Mouse (Mus musculus): ENCODE data around the gene Lysmd1. TPM values are rescaled to one million over a fixed set of nuclear protein-coding genes. Genes with fewer than 3 reads are reported as not detected.

The Lysmd1 gene
- polyA plus RNA-seq, 1 experiment from 2014 or later: 7.5 TPM

GRCm38 (mm10) chr3:95162345-95162628, 28.4 kb downstream of the Lysmd1 start:
- H3K36me3 ChIP-seq (ENCODE audit: control insufficient read depth, insufficient read depth): no peaks in the 10 kb centered on the region
- H3K9me3 ChIP-seq (replicated peaks; ENCODE audit: control insufficient read depth, low read length): no peaks in the 10 kb centered on the region
- no peak overlapping the region for H3K27ac ChIP-seq (ENCODE audit: low read length)
- peaks cover 35% of the 10 kb centered on the region for H3K27me3 ChIP-seq (ENCODE audit: control insufficient read depth, insufficient read depth, low read depth, low read length)
- peaks cover 15% of the 10 kb centered on the region for H3K4me1 ChIP-seq (ENCODE audit: control insufficient read depth, low read depth, low read length)
- ATAC-seq (ENCODE audit: low read depth): no peak
- H3K4me3 ChIP-seq (ENCODE audit: low read depth, low read length): no peak overlapping the region
- 64% methylated on average over 2 of the region's 2 CpGs for WGBS (ENCODE audit: insufficient replicate concordance)
- no peak overlapping the region for H3K4me2 ChIP-seq (ENCODE audit: low read depth, low read length)
- no peak overlapping the region for H3K9ac ChIP-seq (ENCODE audit: low read depth, low read length)

GRCm38 (mm10) chr3:95163419-95164255, 29.7 kb downstream of the Lysmd1 start:
- ATAC-seq (ENCODE audit: low read depth): no peak
- WGBS (ENCODE audit: insufficient replicate concordance): 62% methylated on average over 11 of the region's 11 CpGs
- Histone ChIP-seq H3K4me3 (ENCODE audit: low read depth, low read length) (no peak overlapping the region), H3K9ac (ENCODE audit: low read depth, low read length) (no peak overlapping the region), H3K4me2 (ENCODE audit: low read depth, low read length) (no peak overlapping the region), H3K36me3 (ENCODE audit: control insufficient read depth, insufficient read depth) (no peaks in the 10 kb centered on the region), H3K27me3 (ENCODE audit: control insufficient read depth, insufficient read depth, low read depth, low read length) (peaks cover 39% of the 10 kb centered on the region), H3K9me3 (replicated peaks; ENCODE audit: control insufficient read depth, low read length) (no peaks in the 10 kb centered on the region), H3K27ac (ENCODE audit: low read length) (no peak overlapping the region), H3K4me1 (ENCODE audit: control insufficient read depth, low read depth, low read length) (peaks cover 15% of the 10 kb centered on the region)

- ATAC-seq (ENCODE audit: low read depth): no peak
- 58% methylated on average over 5 of the region's 5 CpGs for WGBS (ENCODE audit: insufficient replicate concordance)
- Histone ChIP-seq H3K27ac (ENCODE audit: low read length) (no peak overlapping the region), H3K4me2 (ENCODE audit: low read depth, low read length) (no peak overlapping the region), H3K9ac (ENCODE audit: low read depth, low read length) (no peak overlapping the region), H3K4me3 (ENCODE audit: low read depth, low read length) (no peak overlapping the region), H3K4me1 (ENCODE audit: control insufficient read depth, low read depth, low read length) (peaks cover 15% of the 10 kb centered on the region), H3K9me3 (replicated peaks; ENCODE audit: control insufficient read depth, low read length) (no peaks in the 10 kb centered on the region), H3K36me3 (ENCODE audit: control insufficient read depth, insufficient read depth) (no peaks in the 10 kb centered on the region), H3K27me3 (ENCODE audit: control insufficient read depth, insufficient read depth, low read depth, low read length) (peaks cover 42% of the 10 kb centered on the region)
Measured at GRCm38 (mm10) chr3:95164256-95164550, 30.3 kb downstream of the Lysmd1 start.

- H3K27ac ChIP-seq (ENCODE audit: low read length): no peak overlapping the region
- no peak for ATAC-seq (ENCODE audit: low read depth)
- H3K4me2 ChIP-seq (ENCODE audit: low read depth, low read length): no peak overlapping the region
- WGBS (ENCODE audit: insufficient replicate concordance): 22% methylated on average over 5 of the region's 5 CpGs
- H3K4me1 ChIP-seq (ENCODE audit: control insufficient read depth, low read depth, low read length): peaks cover 9% of the 10 kb centered on the region
- no peaks in the 10 kb centered on the region for H3K9me3 ChIP-seq (replicated peaks; ENCODE audit: control insufficient read depth, low read length)
- H3K36me3 ChIP-seq (ENCODE audit: control insufficient read depth, insufficient read depth): no peaks in the 10 kb centered on the region
- no peak overlapping the region for H3K4me3 ChIP-seq (ENCODE audit: low read depth, low read length)
- peaks cover 45% of the 10 kb centered on the region for H3K27me3 ChIP-seq (ENCODE audit: control insufficient read depth, insufficient read depth, low read depth, low read length)
- H3K9ac ChIP-seq (ENCODE audit: low read depth, low read length): no peak overlapping the region
Measured at GRCm38 (mm10) chr3:95164840-95165239, 31.0 kb downstream of the Lysmd1 start.

- no peak overlapping the region for H3K4me3 ChIP-seq (ENCODE audit: low read depth, low read length)
- peaks cover 58% of the 10 kb centered on the region for H3K27me3 ChIP-seq (ENCODE audit: control insufficient read depth, insufficient read depth, low read depth, low read length)
Measured at GRCm38 (mm10) chr3:95169996-95170395, 36.1 kb downstream of the Lysmd1 start.

GRCm38 (mm10) chr3:95171105-95171504, 37.2 kb downstream of the Lysmd1 start:
- peaks cover 61% of the 10 kb centered on the region for H3K27me3 ChIP-seq (ENCODE audit: control insufficient read depth, insufficient read depth, low read depth, low read length)
- WGBS (ENCODE audit: insufficient replicate concordance): 76% methylated on average over 6 of the region's 6 CpGs

More at GRCm38 (mm10) chr3:95169996-95170395, 36.1 kb downstream of the Lysmd1 start:
- H3K4me2 ChIP-seq (ENCODE audit: low read depth, low read length): no peak overlapping the region
- H3K9ac ChIP-seq (ENCODE audit: low read depth, low read length): no peak overlapping the region
- H3K27ac ChIP-seq (ENCODE audit: low read length): no peak overlapping the region
- H3K4me1 ChIP-seq (ENCODE audit: control insufficient read depth, low read depth, low read length): peaks cover 7% of the 10 kb centered on the region
- WGBS (ENCODE audit: insufficient replicate concordance): 75% methylated on average over 10 of the region's 10 CpGs
- no peaks in the 10 kb centered on the region for H3K36me3 ChIP-seq (ENCODE audit: control insufficient read depth, insufficient read depth)
- ATAC-seq (ENCODE audit: low read depth): no peak
- H3K9me3 ChIP-seq (replicated peaks; ENCODE audit: control insufficient read depth, low read length): no peaks in the 10 kb centered on the region

GRCm38 (mm10) chr3:95172526-95173255, 38.8 kb downstream of the Lysmd1 start:
- Histone ChIP-seq H3K4me1 (ENCODE audit: control insufficient read depth, low read depth, low read length) (peaks cover 7% of the 10 kb centered on the region), H3K9me3 (replicated peaks; ENCODE audit: control insufficient read depth, low read length) (no peaks in the 10 kb centered on the region), H3K27me3 (ENCODE audit: control insufficient read depth, insufficient read depth, low read depth, low read length) (peaks cover 55% of the 10 kb centered on the region), H3K4me2 (ENCODE audit: low read depth, low read length) (peak overlapping the region; percentile 60), H3K9ac (ENCODE audit: low read depth, low read length) (no peak overlapping the region), H3K36me3 (ENCODE audit: control insufficient read depth, insufficient read depth) (no peaks in the 10 kb centered on the region), H3K4me3 (ENCODE audit: low read depth, low read length) (peak overlapping the region; percentile 38; the same call in 1 of the 2 replicates), H3K27ac (ENCODE audit: low read length) (no peak overlapping the region)
- no peak for ATAC-seq (ENCODE audit: low read depth)
- 15% methylated on average over 83 of the region's 84 CpGs for WGBS (ENCODE audit: insufficient replicate concordance)

More at GRCm38 (mm10) chr3:95171105-95171504, 37.2 kb downstream of the Lysmd1 start:
- Histone ChIP-seq H3K4me1 (ENCODE audit: control insufficient read depth, low read depth, low read length) (peaks cover 7% of the 10 kb centered on the region), H3K9me3 (replicated peaks; ENCODE audit: control insufficient read depth, low read length) (no peaks in the 10 kb centered on the region), H3K4me2 (ENCODE audit: low read depth, low read length) (no peak overlapping the region), H3K9ac (ENCODE audit: low read depth, low read length) (no peak overlapping the region), H3K4me3 (ENCODE audit: low read depth, low read length) (no peak overlapping the region), H3K36me3 (ENCODE audit: control insufficient read depth, insufficient read depth) (no peaks in the 10 kb centered on the region), H3K27ac (ENCODE audit: low read length) (no peak overlapping the region)
- no peak for ATAC-seq (ENCODE audit: low read depth)

GRCm38 (mm10) chr3:95173256-95173949, 39.5 kb downstream of the Lysmd1 start:
- Histone ChIP-seq H3K9me3 (replicated peaks; ENCODE audit: control insufficient read depth, low read length) (no peaks in the 10 kb centered on the region), H3K4me1 (ENCODE audit: control insufficient read depth, low read depth, low read length) (peaks cover 7% of the 10 kb centered on the region), H3K36me3 (ENCODE audit: control insufficient read depth, insufficient read depth) (no peaks in the 10 kb centered on the region), H3K27me3 (ENCODE audit: control insufficient read depth, insufficient read depth, low read depth, low read length) (peaks cover 55% of the 10 kb centered on the region), H3K4me3 (ENCODE audit: low read depth, low read length) (peak overlapping the region; percentile 38), H3K4me2 (ENCODE audit: low read depth, low read length) (peak overlapping the region; percentile 60), H3K9ac (ENCODE audit: low read depth, low read length) (peak overlapping the region; percentile 20; the same call in 1 of the 2 replicates), H3K27ac (ENCODE audit: low read length) (no peak overlapping the region)
- ATAC-seq (ENCODE audit: low read depth): no peak
- 3% methylated on average over 58 of the region's 58 CpGs for WGBS (ENCODE audit: insufficient replicate concordance)

Data from liver, embryonic 16.5 days (tissue).